Mouse (Mus musculus) ES-E14 (cell line): Measurements from ENCODE around the gene Crygs.

Source experiments
- CHD2 ChIP-seq: IDR thresholded peaks from 2 replicates; pipeline ENCODE4 v1.6.1; 2014; ENCODE audit warnings: mild to moderate bottlenecking, low read depth, low read length, inconsistent platforms
- HCFC1 ChIP-seq: IDR thresholded peaks from 2 replicates; pipeline ENCODE4 v1.6.1; 2012; ENCODE audit warnings: low read length, inconsistent platforms, borderline replicate concordance; ENCODE audit not compliant: insufficient read depth
- ZC3H11A ChIP-seq: IDR thresholded peaks from 2 replicates; pipeline ENCODE4 v1.6.1; 2012; ENCODE audit warnings: low read depth, mild to moderate bottlenecking, inconsistent platforms, low read length, borderline replicate concordance
- ZNF384 ChIP-seq: IDR thresholded peaks from 2 replicates; pipeline ENCODE4 v1.6.1; 2012; ENCODE audit warnings: low read depth, low read length, inconsistent platforms

DNA sequence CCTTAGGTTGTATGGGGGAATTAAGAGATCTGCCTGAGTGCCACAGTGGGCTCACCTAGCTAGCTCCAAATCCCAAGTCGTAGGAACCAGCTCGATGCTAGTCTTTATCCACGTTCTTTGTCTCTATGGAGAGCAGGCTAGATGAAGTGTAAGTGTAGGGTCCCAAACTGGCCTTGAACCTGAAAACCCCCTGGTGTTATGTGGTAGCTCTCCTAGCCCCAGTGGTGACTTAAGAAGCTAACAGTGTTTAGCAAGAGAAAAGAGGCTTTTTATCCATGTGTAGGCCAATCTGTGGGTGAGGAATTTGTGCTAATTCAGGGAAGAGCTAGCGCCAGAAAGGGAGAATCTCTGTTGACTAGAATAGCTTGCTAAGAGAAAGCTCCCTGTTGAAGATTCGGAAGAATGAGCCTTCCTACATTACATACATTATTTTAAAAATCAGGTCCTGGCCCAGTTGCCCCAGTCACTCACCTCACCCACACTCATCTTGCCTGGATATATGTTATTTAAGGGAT, 35.8 kb downstream of the Crygs start:
- no peak for TF ChIP-seq CHD2
- no peak for TF ChIP-seq ZC3H11A
- TF ChIP-seq HCFC1: no peak
- TF ChIP-seq ZNF384: no peak
